Mouse (Mus musculus): ENCODE measurements around the gene Gm20517. TPM values are rescaled to one million over a fixed set of nuclear protein-coding genes. Genes with fewer than 3 reads are reported as not detected.

Gm20517 gene
- polyA plus RNA-seq (2015; fragmentation: Nextera tagmentation; extraction: Ambion mirVana): 2.7 and 4.8 TPM in 2 replicates

GRCm38 (mm10) chr17:47610849-47611660 lies at the start of gene Gm20517, which contains the start of the genes Bysl and Med20:
Gm20517 (plus strand) TSS chr17:47611589.
Bysl (minus strand) TSS chr17:47611492.
Med20 (plus strand) TSS chr17:47611582.

GRCm38 (mm10) chr17:47630678-47631065 lies 19.3 kb downstream of the Gm20517 start, which contains the start of gene Usp49:
Usp49 (plus strand) TSS chr17:47630690.

GRCm38 (mm10) chr17:47688344-47688607 lies 76.9 kb downstream of the Gm20517 start, which contains the start of gene Tomm6:
Tomm6 (minus strand) TSS chr17:47688386.

GRCm38 (mm10) chr17:47688608-47689575 lies 77.5 kb downstream of the Gm20517 start, which contains the start of gene Frs3:
Frs3 (plus strand) TSS chr17:47689030.

GRCm38 (mm10) chr17:47694442-47694502 lies 82.9 kb downstream of the Gm20517 start, which contains the start of gene Gm21981:
Gm21981 (minus strand) TSS chr17:47694455.

GRCm38 (mm10) chr17:47694503-47695336 lies 83.3 kb downstream of the Gm20517 start, which contains the start of gene Prickle4:
Prickle4 (minus strand) TSS chr17:47694736.

GRCm38 (mm10) chr17:47726566-47726965 lies 115.2 kb downstream of the Gm20517 start, which contains the start of gene Pgc:
Pgc (plus strand) TSS chr17:47726842.

Other genes with a start within 250 kb of the Gm20517 start
- gene Mrps10, start 242.7 kb upstream of the Gm20517 start, polyA plus RNA-seq (2015; fragmentation: Nextera tagmentation; extraction: Ambion mirVana): 103 and 145 TPM in 2 replicates
- gene Guca1b, start 226.2 kb upstream of the Gm20517 start, polyA plus RNA-seq (2015; fragmentation: Nextera tagmentation; extraction: Ambion mirVana): 2.4 and 5.6 TPM in 2 replicates
- 11.8 and 15.1 TPM in 2 replicates for gene Guca1a, start 211.0 kb upstream of the Gm20517 start, polyA plus RNA-seq (2015; fragmentation: Nextera tagmentation; extraction: Ambion mirVana)
- 0.81 and 1.0 TPM in 2 replicates for gene AI661453, start 175.0 kb upstream of the Gm20517 start, polyA plus RNA-seq (2015; fragmentation: Nextera tagmentation; extraction: Ambion mirVana)
- 0.55 and 0.80 TPM in 2 replicates for gene 1700001C19Rik, start 174.2 kb upstream of the Gm20517 start, polyA plus RNA-seq (2015; fragmentation: Nextera tagmentation; extraction: Ambion mirVana)
- 17.5 and 18.9 TPM in 2 replicates for gene Taf8, start 109.3 kb upstream of the Gm20517 start, polyA plus RNA-seq (2015; fragmentation: Nextera tagmentation; extraction: Ambion mirVana)
- 253 and 255 TPM in 2 replicates for gene Ccnd3, start 106.5 kb upstream of the Gm20517 start, polyA plus RNA-seq (2015; fragmentation: Nextera tagmentation; extraction: Ambion mirVana)
- 7.3 and 8.6 TPM in 2 replicates for gene Bysl, start 97 bp upstream of the Gm20517 start, polyA plus RNA-seq (2015; fragmentation: Nextera tagmentation; extraction: Ambion mirVana)
- gene Med20, start within 50 bp of the Gm20517 start, polyA plus RNA-seq (2015; fragmentation: Nextera tagmentation; extraction: Ambion mirVana): 35.5 and 38.7 TPM in 2 replicates
- gene Usp49, start 19.1 kb downstream of the Gm20517 start, polyA plus RNA-seq (2015; fragmentation: Nextera tagmentation; extraction: Ambion mirVana): 3.1 TPM in 2 replicates
- 339 and 401 TPM in 2 replicates for gene Tomm6, start 76.8 kb downstream of the Gm20517 start, polyA plus RNA-seq (2015; fragmentation: Nextera tagmentation; extraction: Ambion mirVana)
- 4.7 and 6.4 TPM in 2 replicates for gene Frs3, start 77.4 kb downstream of the Gm20517 start, polyA plus RNA-seq (2015; fragmentation: Nextera tagmentation; extraction: Ambion mirVana)
- gene Gm21981, start 82.9 kb downstream of the Gm20517 start, polyA plus RNA-seq (2015; fragmentation: Nextera tagmentation; extraction: Ambion mirVana): 0.15 and 0.39 TPM in 2 replicates
- 0.80 and 1.2 TPM in 2 replicates for gene Prickle4, start 83.1 kb downstream of the Gm20517 start, polyA plus RNA-seq (2015; fragmentation: Nextera tagmentation; extraction: Ambion mirVana)
- 0.11 and 2.2 TPM in 2 replicates for gene Pgc, start 115.3 kb downstream of the Gm20517 start, polyA plus RNA-seq (2015; fragmentation: Nextera tagmentation; extraction: Ambion mirVana)
- gene Tfeb, start 125.4 kb downstream of the Gm20517 start, polyA plus RNA-seq (2015; fragmentation: Nextera tagmentation; extraction: Ambion mirVana): 6.0 and 11.5 TPM in 2 replicates
- gene Mdfi, start 223.1 kb downstream of the Gm20517 start, polyA plus RNA-seq (2015; fragmentation: Nextera tagmentation; extraction: Ambion mirVana): 5.5 and 5.7 TPM in 2 replicates